Mouse (Mus musculus): ENCODE measurements around the gene Ciapin1.
"Not testable (repeated sequence)": the region's sequence is repeated elsewhere in the genome, so short reads cannot be mapped to it uniquely, and the experiment has no call there.

Ciapin1 gene

DNA sequence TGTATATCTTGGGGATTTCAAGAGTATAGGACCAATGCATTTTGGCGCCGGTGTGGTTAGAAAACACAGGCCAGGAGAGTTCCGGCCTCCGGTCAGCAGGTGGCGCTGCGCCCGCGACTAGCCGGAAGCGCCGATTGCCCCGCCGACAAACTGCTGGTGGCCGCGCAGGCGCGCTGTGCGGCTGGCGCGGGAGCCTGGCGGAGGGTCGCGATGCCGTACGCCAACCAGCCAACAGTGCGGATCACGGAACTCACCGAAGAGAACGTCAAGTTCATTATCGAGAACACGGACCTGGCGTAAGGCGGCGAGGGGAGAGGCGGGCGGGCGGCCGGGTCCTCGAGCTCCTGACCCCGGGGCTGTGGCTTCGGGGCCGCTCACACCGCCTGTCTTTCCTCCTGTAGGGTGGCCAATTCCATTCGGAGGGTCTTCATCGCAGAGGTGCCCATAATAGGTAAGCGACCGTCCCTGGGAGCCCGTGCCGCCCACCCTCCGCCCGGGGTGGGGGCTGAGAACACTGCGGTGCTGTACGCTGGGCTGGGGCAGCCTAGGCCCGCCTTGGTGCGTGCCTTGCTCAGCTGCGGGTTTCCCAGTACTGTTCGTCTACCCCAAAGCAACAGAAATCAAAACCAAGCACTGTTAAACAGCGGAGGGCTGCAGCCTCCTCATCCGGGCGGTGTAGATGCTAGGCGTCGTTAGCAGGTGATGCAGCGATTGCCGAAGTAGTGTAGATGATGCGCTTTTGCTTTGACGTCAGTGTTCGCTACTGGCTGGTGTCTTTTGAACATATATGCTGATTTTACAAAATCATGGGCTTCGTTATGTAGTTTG lies 19.4 kb upstream of the Ciapin1 start, which contains the start of gene Polr2c:
Polr2c (plus strand) TSS at position 105 of the 828 bp plus-strand sequence.
- DNase-seq (ENCODE audit: low spot score in 2 of 2) = peak; percentile 85 to 90

DNA sequence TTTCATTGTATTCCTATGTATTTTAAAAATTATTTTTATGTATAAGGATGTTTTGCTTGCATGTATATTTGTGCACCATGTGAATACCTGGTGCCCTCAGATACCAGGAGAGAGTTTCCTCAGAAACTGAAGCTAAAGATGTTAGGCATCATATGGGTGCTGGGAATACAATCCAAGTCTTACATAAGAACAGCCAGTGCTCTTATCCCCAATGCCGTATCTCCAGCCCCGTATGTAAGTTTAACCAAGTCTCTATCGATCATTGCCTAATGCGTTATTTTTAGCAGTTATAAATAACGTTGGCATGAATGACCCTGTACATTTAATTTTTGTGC lies 18.8 kb upstream of the Ciapin1 start:
- no peak for DNase-seq (ENCODE audit: low spot score in 2 of 2)

DNA sequence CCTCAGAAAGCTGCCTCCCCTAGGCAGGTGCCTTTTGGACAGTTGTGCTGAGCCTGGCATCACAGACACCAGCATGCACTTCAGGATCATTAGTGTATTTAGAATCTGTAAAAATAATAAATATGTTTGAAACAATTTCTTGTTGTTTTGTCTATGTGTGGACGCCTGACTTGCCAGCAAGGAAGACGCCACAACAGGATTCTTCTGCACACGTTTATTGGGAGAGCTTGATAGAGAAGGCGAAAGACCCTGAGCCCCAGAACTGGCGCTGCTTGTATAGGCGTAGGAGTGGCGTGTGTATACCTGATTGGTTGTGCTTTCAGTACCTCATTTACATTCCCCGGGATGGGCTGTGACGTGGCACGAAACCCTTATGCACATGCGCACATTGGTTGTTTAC lies 16.6 kb upstream of the Ciapin1 start:
- DNase-seq (ENCODE audit: low spot score in 2 of 2) = not testable (repeated sequence)

DNA sequence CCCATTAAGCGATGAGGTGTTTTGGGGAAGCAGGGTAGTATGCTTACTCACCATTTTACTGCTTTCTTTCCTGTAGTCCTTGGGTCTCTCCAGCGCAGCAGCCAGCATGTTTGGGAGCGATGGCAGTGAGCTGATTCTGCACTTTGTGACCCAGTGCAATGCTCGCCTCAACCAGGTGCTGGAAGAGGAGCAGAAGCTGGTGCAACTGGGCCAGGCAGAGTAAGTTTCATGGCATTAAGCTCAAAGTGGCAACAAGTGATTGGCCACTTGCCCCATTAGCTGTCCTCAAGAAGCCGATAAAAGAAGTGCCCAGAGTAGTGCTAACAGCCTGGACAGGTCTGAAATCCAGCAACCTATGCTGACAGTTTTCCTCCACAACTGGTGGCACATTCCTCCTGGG lies 11.9 kb upstream of the Ciapin1 start:
- no peak for DNase-seq (ENCODE audit: low spot score in 2 of 2)

DNA sequence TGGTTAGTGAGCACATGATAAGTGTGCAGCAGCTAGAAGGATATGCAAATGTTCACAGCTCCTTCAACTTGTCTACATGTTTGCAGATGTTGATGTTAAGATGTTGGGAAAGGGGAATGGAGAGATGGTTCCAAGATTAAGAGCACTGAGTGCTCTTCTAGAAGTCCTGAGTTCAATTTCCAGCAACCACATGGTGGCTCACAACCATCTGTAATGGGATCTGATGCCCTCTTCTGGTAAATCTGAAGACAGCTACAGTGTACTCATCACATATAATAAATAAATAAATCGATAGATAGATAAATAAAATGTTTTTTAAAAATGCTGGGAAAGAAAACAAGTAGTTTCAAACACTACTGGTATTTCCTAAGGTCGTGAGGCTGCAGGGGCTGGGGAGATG lies 3.0 kb upstream of the Ciapin1 start:
- DNase-seq (ENCODE audit: low spot score in 2 of 2) = no peak

DNA sequence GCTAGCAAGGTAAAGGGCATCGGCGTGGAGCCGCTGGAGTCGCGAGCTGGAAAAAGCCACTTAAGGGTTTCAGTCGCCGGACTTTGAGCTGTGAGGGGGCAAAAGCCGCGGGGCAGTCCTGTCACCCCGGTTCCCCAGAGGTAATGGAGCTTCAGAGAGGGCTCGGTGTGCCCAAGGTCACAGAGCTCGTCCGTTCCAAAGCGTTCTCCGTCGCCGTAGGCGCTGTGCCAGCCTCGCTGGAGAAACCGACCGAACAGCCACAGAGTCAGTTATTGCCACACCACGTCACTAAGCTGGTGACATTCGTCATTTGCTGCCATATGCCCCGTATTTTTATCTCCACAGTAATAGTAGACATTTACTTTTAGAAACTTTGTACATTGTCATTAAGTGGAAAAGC lies 442 bp upstream of the Ciapin1 start:
- no peak for DNase-seq (ENCODE audit: low spot score in 2 of 2)

DNA sequence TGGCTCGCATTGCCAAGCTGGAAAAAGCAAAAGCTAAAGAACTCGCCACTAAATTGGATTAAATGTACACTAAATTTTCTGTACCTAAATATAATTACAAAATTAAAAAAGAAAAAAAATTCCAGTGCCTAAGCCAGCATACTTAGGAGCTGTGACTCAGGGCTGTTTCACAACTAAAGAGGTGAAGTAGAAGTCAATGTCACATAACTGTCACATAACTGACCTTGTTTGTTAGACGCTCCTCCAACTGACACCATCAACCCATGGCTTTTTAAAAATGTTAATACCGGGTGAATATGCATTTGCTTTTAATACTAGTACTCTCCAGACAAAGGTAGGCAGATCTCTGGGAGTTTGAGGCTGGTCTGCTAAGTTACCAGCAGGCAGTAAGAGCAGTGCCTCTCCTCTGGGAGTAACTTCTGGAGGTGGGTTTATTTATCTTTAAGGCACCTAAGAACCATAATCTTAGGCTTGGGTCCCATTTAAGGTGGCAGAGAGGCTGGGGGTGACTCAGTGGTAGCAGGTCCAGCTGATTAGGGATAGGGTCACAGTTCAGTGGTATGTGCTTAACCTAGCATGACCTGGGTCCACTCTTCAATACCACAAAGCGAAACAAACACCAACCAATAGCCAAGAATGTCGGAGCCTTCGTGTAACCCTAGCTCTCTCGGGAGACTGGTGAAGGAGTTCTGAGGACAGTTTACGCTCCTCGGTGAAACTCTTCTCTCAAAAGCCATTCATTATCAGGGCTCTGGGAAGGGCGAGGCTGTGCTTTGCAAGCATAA lies 1.5 kb downstream of the Ciapin1 start:
- DNase-seq (ENCODE audit: low spot score in 2 of 2) = no peak

DNA sequence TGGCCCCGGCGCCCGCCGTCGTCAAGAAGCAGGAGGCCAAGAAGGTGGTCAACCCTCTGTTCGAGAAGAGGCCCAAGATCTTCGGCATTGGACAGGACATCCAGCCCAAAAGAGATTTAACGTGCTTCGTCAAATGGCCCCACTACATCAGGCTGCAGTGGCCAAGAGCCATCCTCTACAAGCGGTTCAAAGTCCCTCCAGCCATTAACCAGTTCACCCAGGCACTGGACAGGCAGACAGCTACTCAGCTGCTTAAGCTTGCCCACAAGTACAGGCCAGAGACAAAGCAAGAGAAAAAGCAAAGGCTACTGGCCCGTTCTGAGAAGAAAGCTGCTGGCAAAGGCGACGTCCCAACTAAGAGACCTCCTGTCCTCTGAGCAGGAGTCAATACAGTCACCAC lies 2.4 kb downstream of the Ciapin1 start:
- not testable (repeated sequence) for DNase-seq (ENCODE audit: low spot score in 2 of 2)

DNA sequence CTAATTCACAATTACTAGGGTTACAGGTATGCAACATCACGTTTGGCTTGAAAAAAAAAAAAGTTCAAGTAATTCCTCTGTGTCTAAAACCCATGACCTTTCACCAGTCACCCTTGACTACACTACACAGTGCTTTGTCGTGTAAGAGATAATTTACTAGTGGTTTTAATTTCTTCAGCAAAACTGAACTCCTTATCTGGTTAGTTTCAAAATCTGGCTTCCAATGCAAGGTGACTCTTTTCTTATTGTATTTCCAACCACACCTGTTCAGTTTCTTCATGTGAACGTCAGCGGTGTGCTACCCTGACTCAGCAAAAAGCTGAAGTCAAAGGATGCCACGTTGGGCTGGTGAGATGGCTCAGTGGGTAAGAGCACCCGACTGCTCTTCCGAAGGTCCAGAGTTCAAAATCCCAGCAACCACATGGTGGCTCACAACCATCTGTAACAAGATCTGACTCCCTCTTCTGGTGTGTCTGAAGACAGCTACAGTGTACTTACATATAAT lies 4.2 kb downstream of the Ciapin1 start:
- not testable (repeated sequence) for DNase-seq (ENCODE audit: low spot score in 2 of 2)

DNA sequence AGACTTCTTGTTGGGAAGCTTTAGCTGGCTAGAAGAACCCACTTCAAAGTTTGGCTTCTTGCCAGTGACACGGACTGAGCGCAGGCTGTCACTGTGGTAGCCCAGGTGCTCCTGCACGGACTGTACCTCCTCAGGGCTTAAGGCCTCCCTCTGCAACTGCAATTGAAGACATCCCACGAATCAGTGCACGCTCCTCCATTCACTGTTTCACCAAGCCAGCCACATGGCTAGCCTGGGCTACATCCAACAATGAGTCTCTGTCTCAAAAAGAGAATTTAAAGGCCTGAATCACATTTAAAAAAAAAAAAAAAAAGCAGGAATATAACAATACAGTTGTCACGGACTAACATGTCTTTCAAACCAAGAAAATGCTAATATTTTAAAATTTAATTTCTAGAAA lies 9.9 kb downstream of the Ciapin1 start:
- no peak for DNase-seq (ENCODE audit: low spot score in 2 of 2)

DNA sequence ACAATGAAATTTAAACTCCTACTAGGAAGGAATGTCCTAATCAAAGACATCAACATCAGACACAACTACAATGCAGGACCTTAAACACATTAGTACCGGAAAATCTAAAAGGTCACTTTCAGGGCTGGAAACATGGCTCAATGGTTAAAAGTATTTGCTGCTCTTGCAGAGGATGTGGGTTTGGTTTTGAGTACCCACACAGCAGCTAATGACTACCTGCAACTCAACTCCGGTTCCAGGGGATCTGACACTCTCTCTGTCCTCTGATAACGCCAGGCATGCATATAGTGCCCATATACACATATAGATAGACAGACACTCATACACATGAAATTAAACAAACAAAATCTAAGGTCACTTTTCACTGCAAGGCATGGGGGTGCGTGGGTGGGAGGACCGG lies 11.9 kb downstream of the Ciapin1 start:
- DNase-seq (ENCODE audit: low spot score in 2 of 2) = no peak

DNA sequence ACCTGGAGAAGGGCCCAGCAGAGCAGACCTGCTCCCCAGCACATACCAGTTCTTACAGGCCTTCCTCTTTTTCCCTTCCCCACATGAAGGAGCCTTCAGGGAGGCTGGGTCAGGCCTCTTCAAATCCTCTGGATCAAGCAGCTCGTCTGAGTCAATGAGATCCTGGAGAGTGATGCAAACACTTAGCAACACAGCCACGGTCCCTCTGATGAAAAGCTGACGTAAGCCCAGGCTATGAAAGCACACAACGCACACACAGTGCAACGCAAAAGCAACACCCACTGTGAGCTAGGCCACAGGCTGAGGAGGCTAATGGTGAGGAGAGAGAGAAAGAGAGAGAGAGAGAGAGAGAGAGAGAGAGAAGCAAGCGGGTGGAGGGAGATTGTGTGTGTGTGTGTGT lies 13.0 kb downstream of the Ciapin1 start:
- DNase-seq (ENCODE audit: low spot score in 2 of 2) = no peak

DNA sequence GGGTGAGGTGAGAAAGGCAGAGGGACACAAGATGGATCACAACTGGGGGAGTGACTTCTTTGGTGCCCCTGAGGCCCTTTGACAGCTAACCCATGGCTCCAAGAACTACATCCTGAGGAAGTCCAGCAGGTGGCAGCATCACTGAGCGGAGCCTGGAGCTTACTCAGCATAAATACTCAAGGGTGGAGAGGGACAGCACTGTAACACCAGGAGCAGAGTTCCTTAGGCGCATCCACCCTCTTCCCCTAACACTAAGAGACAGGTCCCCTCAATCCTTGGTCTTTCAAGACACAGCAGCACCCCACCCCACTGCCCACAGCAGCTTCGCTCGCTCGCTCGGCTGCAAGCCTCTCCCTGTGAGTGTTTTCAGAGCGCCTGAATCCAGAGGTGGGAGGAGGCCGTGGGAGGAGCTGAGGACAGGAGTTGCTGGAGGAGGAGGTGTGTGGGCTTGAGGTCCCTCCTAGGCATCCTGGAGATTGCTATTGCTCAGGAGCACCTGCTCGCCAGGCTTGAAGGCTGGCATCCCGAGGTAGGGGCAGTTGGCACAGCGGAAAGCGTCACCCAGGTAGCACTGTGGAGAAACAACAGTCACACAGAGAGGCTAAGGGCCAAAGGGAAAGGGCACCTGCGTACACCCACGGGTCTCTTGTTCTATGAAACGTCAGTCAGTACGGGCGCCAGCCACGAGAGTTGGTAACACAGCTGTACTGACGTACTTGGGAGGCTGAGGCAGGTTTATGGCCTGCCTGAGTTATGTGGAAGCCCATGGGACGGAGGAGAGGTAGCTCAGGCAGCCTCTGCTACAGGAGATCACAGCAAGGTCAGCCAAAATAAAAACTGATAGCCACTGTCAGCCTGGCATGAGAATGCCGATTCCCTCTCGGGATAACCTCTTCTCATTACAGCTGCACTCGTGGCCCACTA lies 15.3 kb downstream of the Ciapin1 start:
- peak in 1 of 2 experiments; percentile 34 for DNase-seq (ENCODE audit: low spot score in 2 of 2)

DNA sequence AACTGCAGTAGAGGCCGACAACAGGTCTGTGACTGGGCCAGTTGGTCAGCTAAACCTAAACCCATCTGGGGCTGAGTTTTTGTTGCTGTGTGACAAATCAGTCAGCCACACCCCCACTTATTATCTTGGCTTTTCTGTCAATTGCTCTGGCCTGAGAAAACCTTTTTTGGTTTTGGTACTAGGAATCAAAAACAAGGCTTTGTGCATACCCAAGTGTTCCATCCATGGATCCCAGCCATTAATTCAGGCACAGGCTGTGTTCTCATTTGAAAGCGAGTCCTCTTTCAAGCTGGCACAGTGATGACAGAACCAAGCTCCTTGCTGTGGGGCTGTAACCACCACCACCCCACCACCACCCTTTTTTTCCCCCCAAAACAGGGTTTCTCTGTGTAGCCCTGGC lies 16.8 kb downstream of the Ciapin1 start:
- no peak for DNase-seq (ENCODE audit: low spot score in 2 of 2)

DNA sequence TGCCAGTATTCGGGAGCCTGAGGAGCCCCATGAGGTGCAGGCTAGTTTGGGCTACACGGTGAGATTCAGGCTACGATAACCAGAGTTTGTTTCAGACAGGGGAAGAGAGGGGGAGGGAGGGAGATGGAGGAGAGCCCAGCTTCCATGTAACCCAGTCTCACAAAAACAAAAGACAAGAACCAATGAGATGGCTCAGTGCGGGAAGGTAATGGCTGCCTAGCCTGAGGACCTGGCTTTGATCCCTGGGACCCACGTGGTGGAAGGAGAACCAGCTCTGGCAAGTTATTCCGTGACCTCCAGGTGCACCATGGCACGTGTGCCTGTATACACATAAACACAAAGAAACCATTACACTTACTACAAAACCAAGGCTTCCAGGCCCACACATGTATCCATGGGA lies 17.6 kb downstream of the Ciapin1 start:
- no peak for DNase-seq (ENCODE audit: low spot score in 2 of 2)

DNA sequence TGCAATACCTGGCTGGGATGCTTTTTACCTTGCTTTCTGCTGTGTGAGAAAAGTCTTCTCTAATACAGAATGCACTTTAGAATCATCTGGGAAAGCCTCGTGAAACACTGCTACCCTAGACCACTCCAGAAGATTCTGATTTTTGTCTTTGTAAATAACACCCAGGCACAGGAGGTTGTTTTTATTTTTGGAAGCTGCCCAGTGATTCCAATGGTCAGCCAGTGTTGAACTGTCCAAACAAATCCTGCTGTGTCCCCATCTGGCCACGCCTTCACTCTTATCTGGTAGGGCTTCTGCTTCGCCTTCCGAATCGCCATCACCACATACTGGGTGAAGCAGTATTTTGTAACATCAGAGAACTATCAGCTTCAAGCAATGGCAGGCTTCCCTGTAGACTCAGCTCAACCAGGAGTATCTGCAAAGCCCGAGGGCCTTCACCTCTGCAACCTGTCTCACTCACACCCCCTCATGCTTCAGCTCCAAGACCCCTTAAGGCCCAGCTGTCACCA lies 18.4 kb downstream of the Ciapin1 start:
- no peak for DNase-seq (ENCODE audit: low spot score in 2 of 2)

DNA sequence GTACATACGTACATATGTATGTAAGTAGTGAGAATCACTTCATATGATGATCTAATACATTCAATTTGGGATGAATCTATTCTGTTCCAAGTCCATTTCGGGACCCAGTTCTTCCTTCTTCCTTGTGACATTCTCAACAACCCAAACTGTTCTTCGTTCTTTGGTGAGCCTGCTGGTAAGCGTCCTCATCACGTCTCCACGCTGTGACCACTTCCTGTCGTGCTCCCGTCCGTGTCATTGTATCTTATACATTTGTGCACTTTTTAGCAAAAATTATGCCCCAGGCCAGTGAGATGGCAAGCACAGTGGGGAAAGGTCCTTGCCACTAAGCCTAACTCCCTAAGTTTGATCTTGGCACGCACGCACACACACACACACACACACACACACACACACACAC lies 20.2 kb downstream of the Ciapin1 start:
- no peak for DNase-seq (ENCODE audit: low spot score in 2 of 2)

DNA sequence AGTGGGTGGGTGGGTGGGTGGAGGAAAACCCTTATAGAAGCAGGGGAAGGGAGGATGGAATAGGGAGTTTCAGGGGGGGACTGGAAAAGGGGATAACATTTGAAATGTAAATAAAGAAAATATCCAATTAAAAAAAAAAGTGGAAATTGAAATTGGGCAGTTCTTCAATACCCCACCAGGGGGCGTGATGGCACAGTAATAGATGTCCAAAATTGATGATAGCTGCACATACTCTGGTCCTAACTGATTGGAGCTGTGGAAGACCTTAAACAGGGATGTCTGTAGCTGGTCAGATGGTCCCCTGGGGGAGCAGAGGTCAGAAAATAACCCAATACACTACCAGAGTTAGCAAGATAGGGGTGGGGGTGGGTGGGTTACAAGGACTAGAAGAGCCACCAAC lies 23.6 kb downstream of the Ciapin1 start:
- DNase-seq (ENCODE audit: low spot score in 2 of 2) = no peak

DNA sequence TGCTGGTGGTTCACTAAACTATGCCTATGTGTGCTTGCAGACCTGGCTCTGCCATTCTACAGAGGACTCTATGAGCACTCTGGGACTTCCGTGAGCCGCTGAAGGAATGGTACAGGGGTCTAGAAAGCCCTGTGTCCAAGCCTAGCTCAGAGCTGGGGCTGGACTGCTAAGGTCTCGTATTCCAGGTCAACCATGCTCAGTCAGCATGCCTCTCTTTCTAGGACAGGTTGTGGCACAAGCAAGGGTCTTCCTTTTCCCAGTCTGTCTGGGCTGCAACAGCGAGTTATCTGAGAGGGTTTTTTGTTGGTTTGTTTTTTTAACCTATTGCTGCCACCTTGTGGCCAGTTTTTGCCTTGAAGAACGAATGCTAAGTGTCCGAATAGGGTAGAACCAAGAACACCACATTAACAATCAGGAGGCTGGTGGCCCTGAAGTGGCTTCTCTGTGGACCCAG lies 25.5 kb downstream of the Ciapin1 start:
- peak; percentile 65 to 81 for DNase-seq (ENCODE audit: low spot score in 2 of 2)

DNA sequence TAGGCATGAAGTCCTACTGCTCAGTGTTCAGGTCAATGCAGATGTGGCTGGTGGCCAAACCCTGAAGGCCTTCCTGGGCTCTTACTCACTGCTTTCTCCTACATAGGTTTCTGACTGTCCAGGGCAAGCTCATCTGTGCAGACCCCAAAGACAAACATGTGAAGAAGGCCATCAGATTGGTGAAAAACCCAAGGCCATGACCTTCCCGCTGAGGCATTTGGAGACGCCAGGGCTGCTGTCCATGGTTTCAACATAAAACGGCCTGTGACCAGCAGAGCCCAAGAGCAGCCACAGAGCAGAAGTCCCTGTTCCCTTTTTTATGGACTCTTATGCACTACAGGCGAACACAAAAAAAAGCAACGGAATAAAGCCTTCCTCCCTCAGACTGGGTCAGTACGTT lies 26.5 kb downstream of the Ciapin1 start:
- peak in 1 of 2 experiments; percentile 26 for DNase-seq (ENCODE audit: low spot score in 2 of 2)

DNA sequence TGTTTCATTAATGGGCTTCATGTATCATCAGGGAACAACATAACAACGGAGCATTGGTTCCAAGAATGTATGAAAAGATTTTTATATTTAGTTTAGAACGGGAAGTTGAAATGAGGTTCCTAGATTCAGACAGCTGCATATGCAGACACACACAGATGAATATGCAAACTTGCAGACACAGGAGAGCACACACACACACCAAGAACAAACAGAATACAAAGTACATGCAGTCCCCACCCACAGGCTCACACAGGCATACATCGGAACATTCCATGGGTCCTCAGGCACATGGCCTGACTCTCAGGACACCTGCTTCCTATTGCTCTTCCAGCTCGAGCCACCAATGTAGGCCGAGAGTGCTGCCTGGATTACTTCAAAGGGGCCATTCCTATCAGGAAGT lies 27.3 kb downstream of the Ciapin1 start:
- DNase-seq (ENCODE audit: low spot score in 2 of 2) = no peak

DNA sequence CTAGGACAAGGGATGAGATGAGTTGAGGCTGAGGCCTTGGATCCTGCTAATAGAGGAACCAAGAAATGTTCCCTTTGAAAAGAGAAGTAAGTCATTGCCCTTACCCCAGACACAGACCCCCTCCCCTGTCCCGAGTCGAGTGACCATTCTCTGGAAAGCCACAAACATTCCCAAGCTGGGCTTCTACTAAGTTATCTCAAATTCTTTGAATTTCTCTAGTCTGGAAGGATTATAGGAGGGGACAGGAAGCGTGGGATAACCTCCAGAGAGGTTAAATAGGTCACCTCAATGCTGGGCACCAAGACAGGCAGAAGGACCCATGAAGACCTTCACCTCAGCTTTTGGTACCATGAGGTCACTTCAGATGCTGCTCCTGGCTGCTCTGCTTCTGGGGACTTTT lies 28.0 kb downstream of the Ciapin1 start, which contains the start of gene Ccl17:
Ccl17 (plus strand) TSS at position 301 of the 400 bp plus-strand sequence.
- DNase-seq (ENCODE audit: low spot score in 2 of 2) = no peak
